Mouse (Mus musculus): Measurements from ENCODE around the gene Prdm2. TPM values are rescaled to one million over a fixed set of nuclear protein-coding genes. Genes with fewer than 3 reads are reported as not detected.

Gene Prdm2
- polyA plus RNA-seq, 1 experiment from 2014 or later, result 7.6 TPM

GRCm38 (mm10) chr4:143152634-143153033, 60.2 kb downstream of the Prdm2 start:
- WGBS, result 85% methylated on average over 5 of the region's 5 CpGs
- no peaks in the 10 kb centered on the region for H3K27me3 ChIP-seq (ENCODE audit: control insufficient read depth, insufficient read depth, low read length)
- no peak overlapping the region for H3K9ac ChIP-seq (ENCODE audit: low read length)
- no peak overlapping the region for H3K4me3 ChIP-seq (ENCODE audit: low read length)
- no peak overlapping the region for H3K27ac ChIP-seq (ENCODE audit: low read length)
- H3K4me1 ChIP-seq (ENCODE audit: control insufficient read depth, insufficient read depth, low read length), result peaks cover 33% of the 10 kb centered on the region
- H3K36me3 ChIP-seq (ENCODE audit: control insufficient read depth, insufficient read depth), result no peaks in the 10 kb centered on the region
- H3K9me3 ChIP-seq (replicated peaks; ENCODE audit: control insufficient read depth, low read length), result no peaks in the 10 kb centered on the region
- ATAC-seq (replicated peaks; ENCODE audit: extremely low read depth, insufficient read depth, low FRiP score), result no peak
- H3K4me2 ChIP-seq (ENCODE audit: low read depth, low read length), result no peak overlapping the region

GRCm38 (mm10) chr4:143151267-143151666, 61.5 kb downstream of the Prdm2 start:
- no peaks in the 10 kb centered on the region for H3K27me3 ChIP-seq (ENCODE audit: control insufficient read depth, insufficient read depth, low read length)
- no peaks in the 10 kb centered on the region for H3K36me3 ChIP-seq (ENCODE audit: control insufficient read depth, insufficient read depth)
- peaks cover 24% of the 10 kb centered on the region for H3K4me1 ChIP-seq (ENCODE audit: control insufficient read depth, insufficient read depth, low read length)
- no peak for ATAC-seq (replicated peaks; ENCODE audit: extremely low read depth, insufficient read depth, low FRiP score)
- no peak overlapping the region for H3K27ac ChIP-seq (ENCODE audit: low read length)
- no peaks in the 10 kb centered on the region for H3K9me3 ChIP-seq (replicated peaks; ENCODE audit: control insufficient read depth, low read length)
- no peak overlapping the region for H3K4me2 ChIP-seq (ENCODE audit: low read depth, low read length)
- 68% methylated on average over 1 of the region's 1 CpGs for WGBS
- H3K4me3 ChIP-seq (ENCODE audit: low read length), result no peak overlapping the region
- H3K9ac ChIP-seq (ENCODE audit: low read length), result no peak overlapping the region

DNA sequence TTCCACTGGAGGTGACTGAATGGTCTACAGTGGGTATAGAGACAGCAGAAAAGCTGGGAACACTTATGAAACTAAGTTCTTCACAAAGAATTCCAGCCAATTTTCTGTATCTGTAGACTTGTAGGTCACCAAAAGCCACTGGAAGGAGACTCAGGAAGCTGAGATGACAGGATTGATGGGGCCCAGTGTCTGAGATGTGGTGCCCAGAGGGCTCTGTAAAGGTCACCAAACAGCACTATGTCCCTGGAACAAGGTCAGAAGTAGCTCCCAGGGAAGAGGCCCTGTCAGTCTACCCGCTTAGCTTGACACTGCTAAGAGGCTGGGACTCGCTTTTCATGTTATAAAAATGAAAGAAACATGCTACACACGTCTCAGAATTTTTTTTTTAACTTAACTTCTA, 65.1 kb downstream of the Prdm2 start:
- 61% methylated on average over 3 of the region's 3 CpGs for WGBS
- H3K27ac ChIP-seq (ENCODE audit: low read length), result no peak overlapping the region
- ATAC-seq (replicated peaks; ENCODE audit: extremely low read depth, insufficient read depth, low FRiP score), result no peak; the same call in 1 of the 2 replicates
- H3K9ac ChIP-seq (ENCODE audit: low read length), result no peak overlapping the region
- no peak overlapping the region for H3K4me2 ChIP-seq (ENCODE audit: low read depth, low read length)
- no peaks in the 10 kb centered on the region for H3K27me3 ChIP-seq (ENCODE audit: control insufficient read depth, insufficient read depth, low read length)
- H3K4me3 ChIP-seq (ENCODE audit: low read length), result no peak overlapping the region
- H3K4me1 ChIP-seq (ENCODE audit: control insufficient read depth, insufficient read depth, low read length), result peaks cover 29% of the 10 kb centered on the region
- no peaks in the 10 kb centered on the region for H3K9me3 ChIP-seq (replicated peaks; ENCODE audit: control insufficient read depth, low read length)
- no peaks in the 10 kb centered on the region for H3K36me3 ChIP-seq (ENCODE audit: control insufficient read depth, insufficient read depth)

- 31% methylated on average over 7 of the region's 7 CpGs for WGBS
- no peaks in the 10 kb centered on the region for H3K27me3 ChIP-seq (ENCODE audit: control insufficient read depth, insufficient read depth, low read length)
- no peak overlapping the region for H3K4me2 ChIP-seq (ENCODE audit: low read depth, low read length)
- no peak overlapping the region for H3K27ac ChIP-seq (ENCODE audit: low read length)
- no peak; the same call in 1 of the 2 replicates for ATAC-seq (replicated peaks; ENCODE audit: extremely low read depth, insufficient read depth, low FRiP score)
- H3K9ac ChIP-seq (ENCODE audit: low read length), result no peak overlapping the region
- H3K4me1 ChIP-seq (ENCODE audit: control insufficient read depth, insufficient read depth, low read length), result peaks cover 22% of the 10 kb centered on the region
- peaks cover 18% of the 10 kb centered on the region for H3K36me3 ChIP-seq (ENCODE audit: control insufficient read depth, insufficient read depth)
- no peak overlapping the region for H3K4me3 ChIP-seq (ENCODE audit: low read length)
- H3K9me3 ChIP-seq (replicated peaks; ENCODE audit: control insufficient read depth, low read length), result no peaks in the 10 kb centered on the region
These were observed 69.2 kb downstream of the Prdm2 start for GRCm38 (mm10) chr4:143143615-143144014.

DNA sequence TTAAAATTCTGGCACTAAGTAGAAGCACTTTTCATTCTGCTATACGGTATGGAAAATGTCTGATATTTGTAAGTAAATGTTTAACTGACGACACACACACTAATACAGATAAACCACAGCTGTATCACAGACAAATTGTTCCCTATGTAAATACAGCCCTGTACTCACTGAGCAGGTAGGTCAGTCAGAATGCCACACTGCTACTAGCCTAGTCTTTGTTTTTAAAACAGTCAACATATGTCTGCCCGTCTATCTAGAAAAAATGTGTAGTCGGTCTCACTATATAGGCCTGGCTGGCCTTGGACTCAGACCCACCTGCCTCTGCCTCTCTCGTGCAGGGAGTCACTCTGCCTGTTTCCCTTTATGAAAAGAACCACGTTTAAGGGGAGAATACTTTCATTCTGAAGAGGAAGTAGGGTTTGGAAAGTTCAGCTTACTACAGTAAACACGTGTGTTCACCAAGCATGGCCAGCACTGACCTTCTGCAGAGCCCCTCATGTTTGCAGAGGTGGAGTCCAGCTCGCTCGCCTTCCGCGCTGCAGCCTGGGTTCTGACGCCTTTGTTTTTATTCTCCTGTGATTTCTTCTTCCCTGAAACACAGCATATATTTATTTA, 71.0 kb downstream of the Prdm2 start:
- no peak overlapping the region for H3K9ac ChIP-seq (ENCODE audit: low read length)
- no peaks in the 10 kb centered on the region for H3K27me3 ChIP-seq (ENCODE audit: control insufficient read depth, insufficient read depth, low read length)
- WGBS, result 72% methylated on average over 12 of the region's 12 CpGs
- H3K4me1 ChIP-seq (ENCODE audit: control insufficient read depth, insufficient read depth, low read length), result peaks cover 13% of the 10 kb centered on the region
- H3K4me3 ChIP-seq (ENCODE audit: low read length), result no peak overlapping the region
- H3K36me3 ChIP-seq (ENCODE audit: control insufficient read depth, insufficient read depth), result peaks cover 18% of the 10 kb centered on the region
- H3K4me2 ChIP-seq (ENCODE audit: low read depth, low read length), result no peak overlapping the region
- ATAC-seq (replicated peaks; ENCODE audit: extremely low read depth, insufficient read depth, low FRiP score), result no peak
- H3K9me3 ChIP-seq (replicated peaks; ENCODE audit: control insufficient read depth, low read length), result no peaks in the 10 kb centered on the region
- no peak overlapping the region for H3K27ac ChIP-seq (ENCODE audit: low read length)

DNA sequence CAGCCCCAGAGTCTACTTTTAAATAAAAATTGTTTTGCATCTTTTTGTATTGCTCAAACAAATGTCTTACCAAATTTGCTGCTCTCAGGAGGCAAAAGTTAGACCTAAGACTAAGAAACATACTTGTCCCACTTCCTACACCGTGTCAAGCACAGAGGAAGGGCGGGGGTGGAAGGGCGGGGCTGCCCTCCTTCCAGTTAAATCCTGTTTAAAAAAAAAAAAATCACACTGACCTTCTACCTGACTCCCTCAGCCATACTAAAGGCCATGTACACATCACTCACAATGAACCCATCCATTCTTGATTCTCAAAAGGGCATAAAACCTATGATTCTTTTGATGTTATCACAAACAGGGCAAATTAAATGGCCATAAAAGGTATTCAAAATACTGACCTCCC, 71.9 kb downstream of the Prdm2 start:
- ATAC-seq (replicated peaks; ENCODE audit: extremely low read depth, insufficient read depth, low FRiP score), result no peak
- 84% methylated on average over 3 of the region's 3 CpGs for WGBS
- peaks cover 18% of the 10 kb centered on the region for H3K36me3 ChIP-seq (ENCODE audit: control insufficient read depth, insufficient read depth)
- H3K9me3 ChIP-seq (replicated peaks; ENCODE audit: control insufficient read depth, low read length), result no peaks in the 10 kb centered on the region
- peaks cover 13% of the 10 kb centered on the region for H3K4me1 ChIP-seq (ENCODE audit: control insufficient read depth, insufficient read depth, low read length)
- H3K9ac ChIP-seq (ENCODE audit: low read length), result no peak overlapping the region
- no peak overlapping the region for H3K27ac ChIP-seq (ENCODE audit: low read length)
- H3K4me3 ChIP-seq (ENCODE audit: low read length), result no peak overlapping the region
- H3K27me3 ChIP-seq (ENCODE audit: control insufficient read depth, insufficient read depth, low read length), result no peaks in the 10 kb centered on the region
- no peak overlapping the region for H3K4me2 ChIP-seq (ENCODE audit: low read depth, low read length)

GRCm38 (mm10) chr4:143132433-143132832, 80.4 kb downstream of the Prdm2 start:
- Histone ChIP-seq H3K4me2 (ENCODE audit: low read depth, low read length) (no peak overlapping the region), H3K27me3 (ENCODE audit: control insufficient read depth, insufficient read depth, low read length) (no peaks in the 10 kb centered on the region), H3K27ac (ENCODE audit: low read length) (no peak overlapping the region), H3K4me1 (ENCODE audit: control insufficient read depth, insufficient read depth, low read length) (peaks cover 4% of the 10 kb centered on the region), H3K4me3 (ENCODE audit: low read length) (no peak overlapping the region), H3K36me3 (ENCODE audit: control insufficient read depth, insufficient read depth) (peaks cover 50% of the 10 kb centered on the region), H3K9me3 (replicated peaks; ENCODE audit: control insufficient read depth, low read length) (no peaks in the 10 kb centered on the region), H3K9ac (ENCODE audit: low read length) (no peak overlapping the region)
- no peak for ATAC-seq (replicated peaks; ENCODE audit: extremely low read depth, insufficient read depth, low FRiP score)
- 86% methylated on average over 7 of the region's 7 CpGs for WGBS

- H3K9me3 ChIP-seq (replicated peaks; ENCODE audit: control insufficient read depth, low read length), result no peaks in the 10 kb centered on the region
- WGBS, result 91% methylated on average over 5 of the region's 5 CpGs
- H3K4me2 ChIP-seq (ENCODE audit: low read depth, low read length), result no peak overlapping the region
- H3K36me3 ChIP-seq (ENCODE audit: control insufficient read depth, insufficient read depth), result peaks cover 45% of the 10 kb centered on the region
- no peaks in the 10 kb centered on the region for H3K27me3 ChIP-seq (ENCODE audit: control insufficient read depth, insufficient read depth, low read length)
- H3K4me1 ChIP-seq (ENCODE audit: control insufficient read depth, insufficient read depth, low read length), result peaks cover 4% of the 10 kb centered on the region
- no peak for ATAC-seq (replicated peaks; ENCODE audit: extremely low read depth, insufficient read depth, low FRiP score)
- no peak overlapping the region for H3K9ac ChIP-seq (ENCODE audit: low read length)
- H3K27ac ChIP-seq (ENCODE audit: low read length), result no peak overlapping the region
- H3K4me3 ChIP-seq (ENCODE audit: low read length), result no peak overlapping the region
These were observed 82.4 kb downstream of the Prdm2 start for GRCm38 (mm10) chr4:143130441-143130840.

- H3K27me3 ChIP-seq (ENCODE audit: control insufficient read depth, insufficient read depth, low read length), result no peaks in the 10 kb centered on the region
- 59% methylated on average over 4 of the region's 4 CpGs for WGBS
- H3K9ac ChIP-seq (ENCODE audit: low read length), result no peak overlapping the region
- peaks cover 6% of the 10 kb centered on the region for H3K4me1 ChIP-seq (ENCODE audit: control insufficient read depth, insufficient read depth, low read length)
- H3K27ac ChIP-seq (ENCODE audit: low read length), result no peak overlapping the region
- H3K4me3 ChIP-seq (ENCODE audit: low read length), result no peak overlapping the region
- peaks cover 34% of the 10 kb centered on the region for H3K36me3 ChIP-seq (ENCODE audit: control insufficient read depth, insufficient read depth)
- no peak for ATAC-seq (replicated peaks; ENCODE audit: extremely low read depth, insufficient read depth, low FRiP score)
- H3K9me3 ChIP-seq (replicated peaks; ENCODE audit: control insufficient read depth, low read length), result no peaks in the 10 kb centered on the region
- no peak overlapping the region for H3K4me2 ChIP-seq (ENCODE audit: low read depth, low read length)
These were observed 83.5 kb downstream of the Prdm2 start for GRCm38 (mm10) chr4:143129261-143129760.
